12 mouse cellular contexts compared by ENCODE assay signal in the genomic region with DNA sequence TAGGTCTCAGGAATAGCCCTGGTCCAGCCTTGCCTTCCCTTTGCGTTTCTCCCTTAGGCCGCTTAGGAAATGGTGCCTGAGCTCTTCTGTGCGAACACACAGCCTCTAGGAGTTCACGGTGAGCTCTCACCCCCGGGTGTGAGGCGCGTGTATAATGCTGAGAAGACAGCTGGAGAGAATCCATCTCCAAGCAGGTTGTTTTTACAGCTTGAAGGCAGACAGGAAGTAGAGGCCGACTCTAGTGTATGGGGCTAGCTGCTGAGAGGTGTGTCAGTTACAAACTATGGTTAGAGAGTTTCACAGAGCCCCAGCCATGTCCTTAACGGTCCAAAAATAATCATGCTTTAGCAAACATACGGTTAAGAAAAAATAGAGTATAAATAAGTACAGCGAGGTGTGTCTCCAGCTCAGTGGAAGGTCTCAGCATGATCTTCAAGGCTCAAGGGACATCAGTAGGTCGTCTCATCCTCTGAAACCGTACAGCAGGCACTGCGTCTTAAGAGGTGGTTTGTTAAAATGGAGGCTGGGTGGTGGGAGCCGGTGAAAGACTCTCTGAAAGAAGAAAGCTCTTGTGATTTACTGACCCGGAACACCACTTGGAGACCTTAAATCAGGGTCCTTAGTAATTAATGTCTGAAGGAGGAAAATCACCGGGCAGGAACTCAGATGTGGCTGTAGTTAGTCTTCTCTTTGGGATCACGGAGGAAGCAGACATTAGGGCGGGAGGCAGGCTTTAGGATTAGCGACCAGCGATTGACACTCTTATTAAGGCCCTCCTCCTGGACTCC. TPM values are rescaled to one million over a fixed set of nuclear protein-coding genes. Genes with fewer than 3 reads are reported as not detected.
DNase-seq lines count a peak whose midpoint lies in the region; ATAC-seq and TF ChIP-seq lines count a peak whose summit lies in the region.
"Had no signal": no experiment of that assay in that cellular context is flagged by ENCODE, and none has a peak within 500 bp of the region (broad histone marks: within the 10 kb centered on the region; RNA-seq: fewer than 3 reads in every experiment).

No protein-coding gene starts in this region.

- H3K27ac ChIP-seq in hindbrain, embryonic 12.5 days: no peak overlapping the region
- H3K27ac ChIP-seq in hindbrain, embryonic 13.5 days: no peak overlapping the region
- 0 out of 2 replicates have a peak overlapping the region, but pooled peaks have one; percentile 22 for H3K27ac ChIP-seq in embryonic facial prominence, embryonic 15.5 days (replicated peaks)
- 0 out of 2 replicates have a peak overlapping the region, but pooled peaks have one; percentile 41 for H3K27ac ChIP-seq in hindbrain, postnatal 0 days
- no peak overlapping the region for H3K27ac ChIP-seq in neural tube, embryonic 15.5 days (replicated peaks)

- no peaks in the 10 kb centered on the region; the same call in 1 of the 2 replicates for H3K36me3 ChIP-seq in hindbrain, embryonic 12.5 days
- H3K36me3 ChIP-seq in hindbrain, embryonic 13.5 days: no peaks in the 10 kb centered on the region
- H3K36me3 ChIP-seq in embryonic facial prominence, embryonic 15.5 days: peaks cover 17% of the 10 kb centered on the region
- H3K36me3 ChIP-seq in hindbrain, postnatal 0 days (ENCODE audit: insufficient read depth, low read length): no peaks in the 10 kb centered on the region; the same call in 1 of the 2 replicates
- no peaks in the 10 kb centered on the region for H3K36me3 ChIP-seq in neural tube, embryonic 15.5 days

- no peak overlapping the region for H3K9ac ChIP-seq in hindbrain, embryonic 12.5 days
- H3K9ac ChIP-seq in hindbrain, embryonic 13.5 days: no peak overlapping the region
- H3K9ac ChIP-seq in embryonic facial prominence, embryonic 15.5 days: no peak overlapping the region
- H3K9ac ChIP-seq in hindbrain, postnatal 0 days (replicated peaks; ENCODE audit: low read length): no peak overlapping the region
- no peak overlapping the region for H3K9ac ChIP-seq in neural tube, embryonic 15.5 days (replicated peaks)

- H3K4me3 ChIP-seq in hindbrain, embryonic 12.5 days: no peak overlapping the region
- no peak overlapping the region for H3K4me3 ChIP-seq in hindbrain, embryonic 13.5 days
- no peak overlapping the region for H3K4me3 ChIP-seq in embryonic facial prominence, embryonic 15.5 days (replicated peaks)
- no peak overlapping the region for H3K4me3 ChIP-seq in hindbrain, postnatal 0 days (ENCODE audit: low read length)
- H3K4me3 ChIP-seq in neural tube, embryonic 15.5 days (replicated peaks): no peak overlapping the region

- H3K9me3 ChIP-seq in hindbrain, embryonic 12.5 days (replicated peaks): no peaks in the 10 kb centered on the region
- H3K9me3 ChIP-seq in hindbrain, embryonic 13.5 days: no peaks in the 10 kb centered on the region
- H3K9me3 ChIP-seq in embryonic facial prominence, embryonic 15.5 days (replicated peaks): no peaks in the 10 kb centered on the region
- no peaks in the 10 kb centered on the region for H3K9me3 ChIP-seq in hindbrain, postnatal 0 days (ENCODE audit: low read length)
- no peaks in the 10 kb centered on the region for H3K9me3 ChIP-seq in neural tube, embryonic 15.5 days (replicated peaks)

- WGBS in hindbrain, embryonic 12.5 days: 35% methylated on average over 21 of the region's 21 CpGs
- 37% methylated on average over 21 of the region's 21 CpGs for WGBS in hindbrain, embryonic 13.5 days
- WGBS in embryonic facial prominence, embryonic 15.5 days: 40% methylated on average over 21 of the region's 21 CpGs
- WGBS in hindbrain, postnatal 0 days: 37% methylated on average over 21 of the region's 21 CpGs
- 26% methylated on average over 21 of the region's 21 CpGs for WGBS in neural tube, embryonic 15.5 days

- H3K4me1 ChIP-seq in hindbrain, embryonic 12.5 days: peaks cover 44% of the 10 kb centered on the region
- peaks cover 40% of the 10 kb centered on the region for H3K4me1 ChIP-seq in hindbrain, embryonic 13.5 days (replicated peaks)
- H3K4me1 ChIP-seq in embryonic facial prominence, embryonic 15.5 days: peaks cover 27% of the 10 kb centered on the region
- peaks cover 14% of the 10 kb centered on the region; the same call in 1 of the 2 replicates for H3K4me1 ChIP-seq in hindbrain, postnatal 0 days (ENCODE audit: insufficient read depth, low read length)
- peaks cover 22% of the 10 kb centered on the region for H3K4me1 ChIP-seq in neural tube, embryonic 15.5 days

- H3K27me3 ChIP-seq in hindbrain, embryonic 12.5 days: no peaks in the 10 kb centered on the region
- no peaks in the 10 kb centered on the region for H3K27me3 ChIP-seq in hindbrain, embryonic 13.5 days
- no peaks in the 10 kb centered on the region for H3K27me3 ChIP-seq in embryonic facial prominence, embryonic 15.5 days
- no peaks in the 10 kb centered on the region for H3K27me3 ChIP-seq in hindbrain, postnatal 0 days (ENCODE audit: insufficient read depth, low read length)
- H3K27me3 ChIP-seq in neural tube, embryonic 15.5 days (replicated peaks): no peaks in the 10 kb centered on the region

- ATAC-seq in hindbrain, embryonic 12.5 days (ENCODE audit: low FRiP score): no peak
- ATAC-seq in hindbrain, embryonic 13.5 days (ENCODE audit: low FRiP score): no peak
- ATAC-seq in embryonic facial prominence, embryonic 15.5 days (ENCODE audit: insufficient number of reproducible peaks, low FRiP score, low TSS enrichment, low read depth): no peak
- 0 out of 2 replicates have a peak, but pooled peaks have one; percentile 44 for ATAC-seq in hindbrain, postnatal 0 days
- ATAC-seq in neural tube, embryonic 15.5 days (ENCODE audit: low FRiP score): 0 out of 2 replicates have a peak, but pooled peaks have one; percentile 21
- no peak for ATAC-seq in erythroid progenitor cell, adult 5-6 weeks (replicated peaks; ENCODE audit: low FRiP score, poor library complexity, severe bottlenecking)

- DNase-seq in hindbrain, postnatal 0 days (ENCODE audit: low spot score): no peak
- DNase-seq in cerebellum, postnatal 36 days: no peak
- DNase-seq: kidney, adult 2 months; lung, adult 18-20 months; right cerebral cortex, postnatal 25 days; thymus, adult 2 months had no signal

- TF ChIP-seq CTCF in hindbrain, postnatal 0 days (IDR thresholded peaks at IDR 0.05; ENCODE audit: low read depth): no peak

- H3K4me2 ChIP-seq in hindbrain, embryonic 12.5 days (replicated peaks): peak overlapping the region; percentile 4; the same call in 1 of the 2 replicates
- no peak overlapping the region for H3K4me2 ChIP-seq in hindbrain, embryonic 13.5 days
- no peak overlapping the region for H3K4me2 ChIP-seq in embryonic facial prominence, embryonic 15.5 days (replicated peaks)
- no peak overlapping the region; the same call in 1 of the 2 replicates for H3K4me2 ChIP-seq in hindbrain, postnatal 0 days (ENCODE audit: low read depth, low read length)
- no peak overlapping the region for H3K4me2 ChIP-seq in neural tube, embryonic 15.5 days

RNA-seq across cellular contexts. Expression of a gene that starts 56.6 kb away (rescaled TPM):
- 19.6 and 24.3 TPM in 2 replicates for polyA plus RNA-seq in hindbrain, embryonic 12.5 days (2016; fragmentation: Nextera tagmentation; extraction: Ambion mirVana)
- 12.7 and 13.9 TPM in 2 replicates for polyA plus RNA-seq in hindbrain, embryonic 13.5 days (2015; fragmentation: Nextera tagmentation; extraction: Ambion mirVana)
- 24.2 and 24.8 TPM in 2 replicates for polyA plus RNA-seq in embryonic facial prominence, embryonic 15.5 days (2015; fragmentation: Nextera tagmentation; extraction: Ambion mirVana)
- 89.5 and 114 TPM in 2 replicates for total RNA-seq in hindbrain, postnatal 0 days (2014; rRNA removed)
- 10.0 and 10.5 TPM in 2 replicates for polyA plus RNA-seq in hindbrain, postnatal 0 days (2015; fragmentation: Nextera tagmentation; extraction: Ambion mirVana)
- polyA plus RNA-seq in neural tube, embryonic 15.5 days (2015; fragmentation: Nextera tagmentation; extraction: Ambion mirVana): 12.3 and 12.5 TPM in 2 replicates
- total RNA-seq in erythroid progenitor cell, adult 5-6 weeks (2015; ENCODE audit: low replicate concordance): 0.36 TPM in 1 of 2 replicates, not detected in the other
- total RNA-seq in erythroid progenitor cell, adult 5-6 weeks (2017; ENCODE audit: low replicate concordance): 0.13 TPM in 1 of 2 replicates, not detected in the other
- total RNA-seq: common myeloid progenitor, adult 5-6 weeks had no signal

Comparison
In these comparisons a context has a peak if more than half of its experiments do, and no peak if none do; other contexts are left out.
1. ATAC-seq: peak in hindbrain, postnatal 0 days (single experiment) and neural tube, embryonic 15.5 days (single experiment); none in hindbrain, embryonic 12.5 days (single experiment), hindbrain, embryonic 13.5 days (single experiment), embryonic facial prominence, embryonic 15.5 days (single experiment) and erythroid progenitor cell, adult 5-6 weeks (single experiment).
2. H3K27ac ChIP-seq: peak in embryonic facial prominence, embryonic 15.5 days (single experiment) and hindbrain, postnatal 0 days (single experiment); none in hindbrain, embryonic 12.5 days (single experiment), hindbrain, embryonic 13.5 days (single experiment) and neural tube, embryonic 15.5 days (single experiment).